Mouse (Mus musculus) liver, adult 2 months (tissue): ENCODE measurements around the gene Ngf. TPM values are rescaled to one million over a fixed set of nuclear protein-coding genes. Genes with fewer than 3 reads are reported as not detected.
A peak's percentile ranks its signal among the peaks of the same experiment; 100 is the strongest.

Source experiments
- DNase-seq: peaks from one replicate; pipeline ENCODE4 v3.0.0-alpha.2; 2011; ENCODE audit warnings: low read depth, low spot score; ENCODE audit errors: extremely low read depth
- H3K27ac ChIP-seq: fragments of 200-500 bp; replicated peaks from 2 replicates; pipeline ENCODE4 v1.5.1; 2012; ENCODE audit warnings: low read depth, mild to moderate bottlenecking, control low read depth, inconsistent platforms, low read length; ENCODE audit not compliant: insufficient read depth
- H3K27me3 ChIP-seq: fragments of 200-500 bp; 2 replicates; pipeline ENCODE4 v1.6.1; 2012; ENCODE audit warnings: mild to moderate bottlenecking, moderate library complexity, low read length, inconsistent platforms; ENCODE audit not compliant: control insufficient read depth, insufficient read depth
- H3K36me3 ChIP-seq: fragments of 200-500 bp; 2 replicates; pipeline ENCODE4 v1.6.1; 2012; ENCODE audit warnings: low read length, inconsistent platforms; ENCODE audit not compliant: control insufficient read depth, insufficient read depth
- H3K4me1 ChIP-seq: fragments of 200-500 bp; 2 replicates; pipeline ENCODE4 v1.6.1; 2011; ENCODE audit warnings: low read length; ENCODE audit not compliant: control insufficient read depth, insufficient read depth
- H3K4me3 ChIP-seq: fragments of 200-500 bp; 2 replicates; pipeline ENCODE4 v1.5.1; 2011; ENCODE audit warnings: low read depth, mild to moderate bottlenecking, control low read depth, low read length, moderate library complexity; ENCODE audit not compliant: insufficient read depth
- H3K79me2 ChIP-seq: fragments of 200-500 bp; 2 replicates; pipeline ENCODE4 v1.6.1; 2012; ENCODE audit warnings: inconsistent platforms, mild to moderate bottlenecking, low read length, moderate library complexity; ENCODE audit not compliant: control insufficient read depth, insufficient read depth
- H3K9ac ChIP-seq: fragments of 200-500 bp; 2 replicates; pipeline ENCODE4 v1.6.1; 2012; ENCODE audit warnings: low read depth, mild to moderate bottlenecking, control low read depth, inconsistent platforms, low read length
- CTCF ChIP-seq: fragments of 200-500 bp; IDR thresholded peaks from 2 replicates; pipeline ENCODE4 v1.5.1; 2011; ENCODE audit warnings: low read depth, low read length, control low read depth
- POLR2A ChIP-seq: fragments of 200-500 bp; IDR thresholded peaks from 2 replicates; pipeline ENCODE4 v1.6.1; 2011; ENCODE audit warnings: low read length, control low read depth; ENCODE audit not compliant: insufficient read depth; ENCODE audit errors: extremely low read depth
- WGBS: fragments of 180-500 bp; shearing (Covaris S2); methylation state at CpG from one replicate; pipeline ENCODE4 v1.1.7; 2018; 5-methylcytosine and 5-hydroxymethylcytosine counted together
- polyA plus RNA-seq: library from polyadenylated mRNA; depleted of rRNA; stranded (reverse); fragments of >200 nt; gene quantifications from 2 replicates; pipeline ENCODE4 v1.2.3, GENCODE M21; 2012
- total RNA-seq: library from RNA; depleted of rRNA; stranded (reverse); fragments of >200 nt; gene quantifications from 2 replicates; pipeline ENCODE4 v1.2.3, GENCODE M21; 2014

Ngf gene
- total and polyA plus RNA-seq, 2 experiments, result 3.4 to 8.5 TPM

DNA sequence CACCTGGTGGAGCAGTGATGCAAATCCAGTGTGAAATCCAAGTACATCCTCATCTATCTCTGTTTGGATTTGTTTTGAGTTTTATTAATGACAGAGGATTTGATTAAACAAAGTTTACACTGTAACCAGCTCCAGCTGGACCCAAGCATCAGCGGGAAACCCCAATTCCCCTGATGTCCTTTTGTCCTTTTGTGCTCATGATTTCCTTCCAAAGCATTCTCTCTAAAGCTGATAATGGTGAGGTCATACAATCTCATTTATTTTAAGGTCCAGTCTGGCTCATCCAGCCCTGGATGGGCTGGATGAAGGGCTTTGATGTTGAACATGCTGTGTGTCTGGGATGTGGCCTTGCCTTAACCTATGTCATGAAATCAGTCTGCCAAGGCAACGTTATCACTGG, 30.3 kb downstream of the Ngf start:
- 84% methylated on average over 2 of the region's 2 CpGs for WGBS
- Histone ChIP-seq H3K79me2 (no peaks in the 10 kb centered on the region), H3K27me3 (no peaks in the 10 kb centered on the region), H3K36me3 (no peaks in the 10 kb centered on the region), H3K9ac (no peak overlapping the region), H3K4me1 (no peaks in the 10 kb centered on the region), H3K27ac (no peak overlapping the region), H3K4me3 (no peak overlapping the region)
- peak; percentile 10 for DNase-seq
- TF ChIP-seq CTCF, result no peak
- no peak for TF ChIP-seq POLR2A

DNA sequence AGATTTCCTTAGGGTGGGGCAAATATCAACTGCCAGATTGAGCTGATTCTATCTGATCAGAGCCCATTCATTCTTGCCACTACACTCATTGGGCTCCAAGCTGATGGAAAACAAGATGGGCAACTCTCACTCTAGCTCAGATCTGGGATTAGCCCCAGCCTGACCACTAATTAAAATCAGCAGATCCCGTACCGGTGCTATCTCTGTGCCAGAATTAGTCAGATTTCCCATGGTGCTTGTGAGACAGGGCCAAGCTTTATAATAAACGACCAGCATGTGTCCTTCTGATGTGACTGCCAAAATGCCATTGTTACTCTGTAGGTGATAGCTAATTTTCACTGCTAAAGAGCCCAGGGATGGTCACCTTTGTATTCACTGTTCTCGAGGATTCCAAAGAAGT, 31.5 kb downstream of the Ngf start:
- no peak for DNase-seq
- H3K9ac ChIP-seq, result no peak overlapping the region
- no peaks in the 10 kb centered on the region for H3K36me3 ChIP-seq
- TF ChIP-seq CTCF, result no peak
- TF ChIP-seq POLR2A, result no peak
- no peaks in the 10 kb centered on the region for H3K79me2 ChIP-seq
- no peak overlapping the region for H3K4me3 ChIP-seq
- WGBS, result 72% methylated on average over 4 of the region's 4 CpGs
- H3K27me3 ChIP-seq, result no peaks in the 10 kb centered on the region
- no peak overlapping the region for H3K27ac ChIP-seq
- H3K4me1 ChIP-seq, result no peaks in the 10 kb centered on the region

DNA sequence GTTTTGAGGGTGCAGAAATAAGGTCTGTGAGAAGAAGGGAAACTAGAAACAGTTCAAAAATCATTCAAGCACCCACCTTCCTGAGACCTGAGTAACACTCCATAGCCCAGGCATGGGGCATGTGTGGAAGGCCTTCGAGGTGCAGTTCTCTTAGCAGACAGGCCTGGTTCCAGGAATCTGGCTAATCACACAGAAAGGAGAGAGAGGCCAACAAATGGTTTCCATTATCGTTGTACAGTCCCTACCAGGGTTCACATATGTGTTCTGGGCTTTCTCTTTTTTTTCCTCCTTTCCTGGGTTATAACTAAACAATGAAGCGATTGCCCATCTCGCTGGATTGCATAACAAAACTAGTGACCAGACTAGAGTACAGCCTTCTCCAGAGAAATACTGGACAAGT, 35.4 kb downstream of the Ngf start:
- H3K4me3 ChIP-seq, result no peak overlapping the region
- no peaks in the 10 kb centered on the region for H3K36me3 ChIP-seq
- no peak overlapping the region for H3K27ac ChIP-seq
- no peaks in the 10 kb centered on the region for H3K79me2 ChIP-seq
- H3K4me1 ChIP-seq, result no peaks in the 10 kb centered on the region
- H3K27me3 ChIP-seq, result no peaks in the 10 kb centered on the region
- no peak overlapping the region for H3K9ac ChIP-seq
- DNase-seq, result no peak
- TF ChIP-seq POLR2A (no peak), CTCF (no peak)
- 72% methylated on average over 4 of the region's 4 CpGs for WGBS

DNA sequence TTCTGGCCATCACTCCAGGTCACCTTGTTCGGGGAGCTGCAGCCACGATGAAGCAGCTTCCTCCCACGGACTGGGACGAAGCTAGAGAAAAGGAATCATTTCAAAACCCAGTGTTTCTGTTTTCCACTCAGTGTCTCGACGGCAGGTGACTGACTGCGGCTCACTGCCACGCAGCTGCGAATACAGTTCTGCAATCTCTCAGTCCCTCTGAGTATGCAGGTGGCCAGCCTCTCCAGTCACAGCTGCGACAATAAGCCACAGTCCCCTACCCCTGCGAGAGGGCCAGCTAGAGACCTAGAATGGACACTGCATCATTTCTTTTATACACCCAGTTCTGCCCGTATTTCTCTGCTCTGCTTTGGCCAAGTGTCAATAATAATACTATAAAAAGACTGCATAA, 36.3 kb downstream of the Ngf start:
- Histone ChIP-seq H3K27ac (no peak overlapping the region), H3K27me3 (no peaks in the 10 kb centered on the region), H3K4me3 (no peak overlapping the region), H3K9ac (no peak overlapping the region), H3K36me3 (no peaks in the 10 kb centered on the region), H3K79me2 (no peaks in the 10 kb centered on the region), H3K4me1 (no peaks in the 10 kb centered on the region)
- TF ChIP-seq POLR2A (no peak), CTCF (no peak)
- WGBS, result 78% methylated on average over 12 of the region's 12 CpGs
- DNase-seq, result no peak

DNA sequence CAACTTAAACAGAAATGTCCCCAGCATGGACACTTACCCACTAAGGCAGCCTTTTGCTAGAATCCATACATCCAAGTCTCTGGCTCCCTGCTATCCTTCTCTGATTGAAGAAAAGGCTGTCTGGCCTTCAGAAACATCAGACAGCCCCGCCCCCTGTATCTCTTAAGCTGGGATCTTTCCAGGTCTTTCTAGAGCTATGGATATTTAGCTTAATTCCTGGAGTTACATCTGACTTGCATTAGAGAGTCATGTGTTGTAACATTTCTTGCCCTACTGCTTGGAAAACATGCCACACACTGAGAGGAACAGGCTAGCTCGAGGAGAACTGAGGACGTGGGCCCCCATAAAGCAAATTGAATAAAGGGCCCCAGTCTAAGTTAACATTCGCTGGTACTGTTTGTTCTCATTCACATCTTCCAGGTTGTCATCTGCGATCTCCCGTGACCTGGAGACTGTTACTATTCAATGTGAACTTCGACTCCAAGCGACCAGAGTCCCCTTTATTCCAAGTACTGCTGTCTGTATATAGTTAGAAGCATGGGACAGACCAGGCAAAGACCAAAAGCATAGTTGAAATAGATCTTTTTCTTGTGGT, 38.0 kb downstream of the Ngf start:
- no peak for TF ChIP-seq CTCF
- Histone ChIP-seq H3K4me3 (no peak overlapping the region), H3K27me3 (no peaks in the 10 kb centered on the region), H3K4me1 (no peaks in the 10 kb centered on the region), H3K36me3 (no peaks in the 10 kb centered on the region), H3K9ac (no peak overlapping the region), H3K27ac (no peak overlapping the region), H3K79me2 (no peaks in the 10 kb centered on the region)
- DNase-seq, result no peak
- 81% methylated on average over 8 of the region's 8 CpGs for WGBS

DNA sequence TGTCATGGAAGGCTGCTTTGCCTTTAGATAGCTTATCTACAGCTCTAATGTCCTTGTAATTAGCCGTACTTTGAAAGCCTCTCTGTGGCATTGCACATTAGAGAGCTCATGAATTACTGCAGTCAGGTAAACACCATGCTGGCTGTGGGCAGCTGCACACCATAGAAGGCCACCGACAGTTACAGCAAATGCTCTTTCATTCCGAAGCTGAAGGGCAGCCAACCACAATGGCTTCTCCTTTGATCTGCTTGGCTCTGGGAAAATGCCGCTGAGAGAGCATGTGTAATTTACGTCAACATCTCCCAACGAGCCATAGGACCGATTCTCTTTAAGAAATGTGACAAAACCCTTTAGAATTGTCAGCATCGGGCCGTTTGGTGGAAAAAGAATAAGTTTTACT, 38.7 kb downstream of the Ngf start:
- Histone ChIP-seq H3K27ac (no peak overlapping the region), H3K4me1 (no peaks in the 10 kb centered on the region), H3K36me3 (no peaks in the 10 kb centered on the region), H3K27me3 (no peaks in the 10 kb centered on the region), H3K4me3 (no peak overlapping the region), H3K9ac (no peak overlapping the region), H3K79me2 (no peaks in the 10 kb centered on the region)
- 60% methylated on average over 9 of the region's 9 CpGs for WGBS
- no peak for DNase-seq
- no peak for TF ChIP-seq CTCF
- no peak for TF ChIP-seq POLR2A
